Comparison of ENCODE assay signal across 16 mouse cellular contexts in genomic region chr9:64805875-64806274, GRCm38 (mm10). TPM values are rescaled to one million over a fixed set of nuclear protein-coding genes. Genes with fewer than 3 reads are reported as not detected.
DNase-seq lines count a peak whose midpoint lies in the region; ATAC-seq and TF ChIP-seq lines count a peak whose summit lies in the region.
"Had no signal": no experiment of that assay in that cellular context is flagged by ENCODE, and none has a peak within 500 bp of the region (broad histone marks: within the 10 kb centered on the region; RNA-seq: fewer than 3 reads in every experiment).

No protein-coding gene starts in this region.

- TF ChIP-seq EP300 in liver, postnatal 0 days (IDR thresholded peaks at IDR 0.05; ENCODE audit: low read depth): no peak

- DNase-seq in heart, adult 11 months: peak; percentile 88
- DNase-seq in heart, adult 18-20 months: no peak
- peak; percentile 63 for DNase-seq in 416B (ENCODE audit: low read depth)
- DNase-seq in liver, postnatal 0 days: peak; percentile 48
- DNase-seq in left cerebral cortex, postnatal 14 days (ENCODE audit: low spot score in 2 of 2): no peak
- DNase-seq in urinary bladder, postnatal 4 days (ENCODE audit: low spot score in 2 of 2): no peak
- DNase-seq in adrenal gland, postnatal 36 days: no peak
- DNase-seq: cerebellum, adult 11-12 months; gastrocnemius, postnatal 10 days; kidney, adult 2 months had no signal

- peak overlapping the region; percentile 83 for H3K4me2 ChIP-seq in liver, postnatal 0 days (ENCODE audit: low read depth, low read length)
- H3K4me2 ChIP-seq: embryonic facial prominence, embryonic 15.5 days; heart, embryonic 11.5 days; limb, embryonic 12.5 days; midbrain, embryonic 13.5 days had no signal

- peak overlapping the region; percentile 50 for H3K4me3 ChIP-seq in liver, postnatal 0 days (ENCODE audit: low read depth, low read length)
- H3K4me3 ChIP-seq: embryonic facial prominence, embryonic 15.5 days; limb, embryonic 12.5 days; midbrain, embryonic 13.5 days had no signal

- no peaks in the 10 kb centered on the region for H3K27me3 ChIP-seq in liver, postnatal 0 days (ENCODE audit: insufficient read depth, low read length)
- H3K27me3 ChIP-seq: embryonic facial prominence, embryonic 15.5 days; limb, embryonic 12.5 days; midbrain, embryonic 13.5 days had no signal

- intact Hi-C loops in left cerebral cortex, postnatal 14 days (cut with DNase I): no loop called here

- TF ChIP-seq CTCF in liver, postnatal 0 days (IDR thresholded peaks at IDR 0.05; ENCODE audit: low read depth): no peak

- peaks cover 54% of the 10 kb centered on the region for H3K4me1 ChIP-seq in liver, postnatal 0 days (ENCODE audit: insufficient read depth)
- H3K4me1 ChIP-seq: embryonic facial prominence, embryonic 15.5 days had no signal

- H3K36me3 ChIP-seq in liver, postnatal 0 days (replicated peaks; ENCODE audit: insufficient read depth, low read length): no peaks in the 10 kb centered on the region
- H3K36me3 ChIP-seq: embryonic facial prominence, embryonic 15.5 days; limb, embryonic 12.5 days; midbrain, embryonic 13.5 days had no signal

- peak overlapping the region; percentile 97 for H3K27ac ChIP-seq in liver, postnatal 0 days (ENCODE audit: low read depth)
- H3K27ac ChIP-seq: embryonic facial prominence, embryonic 15.5 days; limb, embryonic 12.5 days; midbrain, embryonic 13.5 days had no signal

- ATAC-seq in erythroid progenitor cell, adult 5-6 weeks (replicated peaks; ENCODE audit: low FRiP score, poor library complexity, severe bottlenecking): peak; percentile 87
- peak; percentile 82 for ATAC-seq in liver, postnatal 0 days
- ATAC-seq: forebrain, embryonic 16.5 days; midbrain, embryonic 13.5 days had no signal

- H3K9me3 ChIP-seq in liver, postnatal 0 days (ENCODE audit: low read length): 0 out of 2 replicates have a peak, but pooled peaks cover 1% of the 10 kb centered on the region
- H3K9me3 ChIP-seq: embryonic facial prominence, embryonic 15.5 days; midbrain, embryonic 13.5 days had no signal

- WGBS in liver, postnatal 0 days (ENCODE audit: insufficient replicate concordance): 50% methylated on average over 5 of the region's 5 CpGs

- H3K9ac ChIP-seq in liver, postnatal 0 days (replicated peaks): peak overlapping the region; percentile 62
- H3K9ac ChIP-seq: embryonic facial prominence, embryonic 15.5 days; limb, embryonic 12.5 days; midbrain, embryonic 13.5 days had no signal

RNA-seq across cellular contexts. Expression of gene Dennd4a, which starts 5.3 kb away (rescaled TPM):
- 1 to 10 TPM; 5.7 to 7.9 TPM for total RNA-seq in heart, adult 18-20 months (2021)
- 516 and 530 TPM in 2 replicates for total RNA-seq in erythroid progenitor cell, adult 5-6 weeks (2015; ENCODE audit: low replicate concordance)
- 444 and 512 TPM in 2 replicates for total RNA-seq in erythroid progenitor cell, adult 5-6 weeks (2017; ENCODE audit: low replicate concordance)
- polyA plus RNA-seq in liver, postnatal 0 days (2015; fragmentation: Nextera tagmentation; extraction: Ambion mirVana): 13.7 TPM in 2 replicates
- 10 to 100 TPM; 61.8 to 68.9 TPM for total RNA-seq in left cerebral cortex, postnatal 14 days (2021)
- 10 to 100 TPM; 18.1 to 19.9 TPM for total RNA-seq in adrenal gland, postnatal 36 days (2021)

Comparison
In these comparisons a context has a peak if more than half of its experiments do, and no peak if none do; other contexts are left out.
1. DNase-seq: peak in heart, adult 11 months (single experiment), 416B (single experiment) and liver, postnatal 0 days (single experiment); none in heart, adult 18-20 months (0 of 2), left cerebral cortex, postnatal 14 days (0 of 2), urinary bladder, postnatal 4 days (0 of 2) and adrenal gland, postnatal 36 days (0 of 2).
2. RNA of gene Dennd4a, which starts 5.3 kb away (total RNA-seq): 444 to 530 TPM in erythroid progenitor cell, adult 5-6 weeks; 61.8 to 68.9 TPM in left cerebral cortex, postnatal 14 days, 18.1 to 19.9 TPM in adrenal gland, postnatal 36 days and 5.7 to 7.9 TPM in heart, adult 18-20 months; every median in the first group is over 4 times any median in the second.